Mouse (Mus musculus) limb, embryonic 14.5 days (tissue): ENCODE data around the gene Id2. TPM values are rescaled to one million over a fixed set of nuclear protein-coding genes. Genes with fewer than 3 reads are reported as not detected.

Experiments
- ATAC-seq: fragments of 200-750 bp; cut with Nextera tagmentation; 2 replicates; pipeline ENCODE4 v1.8.0; 2017; ENCODE audit warnings: low read depth, moderate number of reproducible peaks, moderate TSS enrichment; ENCODE audit not compliant: low FRiP score
- DNase-seq: peaks from one replicate; pipeline ENCODE4 v3.0.0-alpha.2; 2015; ENCODE audit warnings: low spot score
- H3K27ac ChIP-seq: fragments of 300-500 bp; sonication (generic); replicated peaks from 2 replicates; pipeline ENCODE4 v1.5.1; 2014; ENCODE audit warnings: low read depth, mild to moderate bottlenecking, low read length, moderate library complexity, mixed read lengths
- H3K27me3 ChIP-seq: fragments of 300-500 bp; sonication (generic); 2 replicates; pipeline ENCODE4 v1.6.1; 2014; ENCODE audit warnings: low read length, mixed read lengths; ENCODE audit not compliant: control insufficient read depth, insufficient read depth
- H3K36me3 ChIP-seq: fragments of 300-500 bp; sonication (generic); 2 replicates; pipeline ENCODE4 v1.6.1; 2014; ENCODE audit warnings: mild to moderate bottlenecking, low read length, moderate library complexity, mixed read lengths; ENCODE audit not compliant: control insufficient read depth, insufficient read depth
- H3K4me1 ChIP-seq: fragments of 300-500 bp; sonication (generic); 2 replicates; pipeline ENCODE4 v1.6.1; 2014; ENCODE audit warnings: antibody characterized with exemption, low read length, mixed read lengths; ENCODE audit not compliant: control insufficient read depth, insufficient read depth
- H3K4me2 ChIP-seq: fragments of 300-500 bp; sonication (generic); replicated peaks from 2 replicates; pipeline ENCODE4 v1.6.1; 2014; ENCODE audit warnings: low read depth, mild to moderate bottlenecking, low read length, moderate library complexity; ENCODE audit not compliant: severe bottlenecking
- H3K4me3 ChIP-seq: fragments of 300-500 bp; sonication (generic); replicated peaks from 2 replicates; pipeline ENCODE4 v1.5.1; 2014; ENCODE audit warnings: low read length
- H3K9ac ChIP-seq: fragments of 300-500 bp; sonication (generic); 2 replicates; pipeline ENCODE4 v1.6.1; 2014; ENCODE audit warnings: mild to moderate bottlenecking, low read depth, low read length, moderate library complexity; ENCODE audit not compliant: severe bottlenecking
- H3K9me3 ChIP-seq: fragments of 300-500 bp; sonication (generic); 2 replicates; pipeline ENCODE4 v1.6.1; 2016; ENCODE audit warnings: low read length; ENCODE audit not compliant: control insufficient read depth
- POLR2A ChIP-seq: fragments of 200-500 bp; IDR thresholded peaks from 2 replicates; pipeline ENCODE4 v1.8.0; 2012; ENCODE audit warnings: inconsistent platforms, mild to moderate bottlenecking, moderate library complexity, borderline replicate concordance; ENCODE audit not compliant: insufficient read depth, insufficient read length; ENCODE audit errors: extremely low read depth
- WGBS: fragments of 180-500 bp; shearing (Covaris S2); extraction: QIAGEN DNeasy Blood & Tissue Kit; methylation state at CpG from one replicate; pipeline ENCODE4 v1.1.7; 2014; 5-methylcytosine and 5-hydroxymethylcytosine counted together
- polyA plus RNA-seq, 2 experiments: library from polyadenylated mRNA; depleted of rRNA in 1 of 2; stranded (reverse) in 1 of 2; unstranded in 1 of 2; fragments of >200 nt; fragmentation: Nextera tagmentation in 1 of 2; extraction: Ambion mirVana in 1 of 2; gene quantifications; 2 replicates each; pipeline versions ENCODE4 v1.2.1 to v1.2.3; 2012 to 2014

Gene Id2
- polyA plus RNA-seq, 2 experiments = 165 to 317 TPM

- H3K27ac ChIP-seq = no peak overlapping the region
- no peaks in the 10 kb centered on the region for H3K36me3 ChIP-seq
- WGBS = 75% methylated on average over 6 of the region's 6 CpGs
- no peak overlapping the region for H3K4me2 ChIP-seq
- ATAC-seq = no peak
- no peak for TF ChIP-seq POLR2A
- H3K4me3 ChIP-seq = no peak overlapping the region
- DNase-seq = no peak
- H3K27me3 ChIP-seq = no peaks in the 10 kb centered on the region
- no peak overlapping the region for H3K9ac ChIP-seq
- no peaks in the 10 kb centered on the region for H3K4me1 ChIP-seq
- H3K9me3 ChIP-seq = no peaks in the 10 kb centered on the region
Observed at GRCm38 (mm10) chr12:25140115-25140514, 43.2 kb upstream of the Id2 start.

DNA sequence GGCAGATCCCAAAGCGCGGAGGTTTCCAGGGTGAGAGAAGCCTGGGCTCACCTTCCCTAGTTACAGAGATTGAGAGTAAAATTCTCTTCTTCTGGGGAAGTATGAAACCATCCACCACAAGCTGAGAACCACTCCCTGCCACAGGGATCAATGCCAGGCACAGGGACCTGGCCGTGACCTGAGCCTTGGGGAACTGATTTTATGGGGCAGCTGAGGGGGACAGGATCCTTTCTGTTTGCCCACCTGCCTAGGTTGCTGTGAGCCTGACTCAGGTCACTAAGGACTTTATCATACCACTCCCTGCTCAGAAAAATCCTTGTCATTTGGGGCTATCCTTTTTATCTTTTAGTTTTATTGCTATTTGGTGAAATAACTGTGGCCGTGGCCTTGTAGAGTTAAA, 41.7 kb upstream of the Id2 start:
- H3K4me3 ChIP-seq = no peak overlapping the region
- H3K36me3 ChIP-seq = no peaks in the 10 kb centered on the region
- no peak overlapping the region for H3K27ac ChIP-seq
- TF ChIP-seq POLR2A = no peak
- ATAC-seq = no peak
- H3K27me3 ChIP-seq = no peaks in the 10 kb centered on the region
- WGBS = 80% methylated on average over 4 of the region's 4 CpGs
- H3K4me2 ChIP-seq = no peak overlapping the region
- H3K9ac ChIP-seq = no peak overlapping the region
- no peaks in the 10 kb centered on the region for H3K9me3 ChIP-seq
- DNase-seq = no peak
- H3K4me1 ChIP-seq = no peaks in the 10 kb centered on the region

- Histone ChIP-seq H3K36me3 (no peaks in the 10 kb centered on the region), H3K4me1 (peaks cover 4% of the 10 kb centered on the region), H3K4me2 (no peak overlapping the region), H3K4me3 (no peak overlapping the region), H3K9ac (no peak overlapping the region), H3K27me3 (no peaks in the 10 kb centered on the region), H3K9me3 (no peaks in the 10 kb centered on the region), H3K27ac (no peak overlapping the region)
- no peak for TF ChIP-seq POLR2A
- no peak for DNase-seq
- 80% methylated on average over 12 of the region's 12 CpGs for WGBS
- ATAC-seq = no peak
Observed at GRCm38 (mm10) chr12:25132046-25132445, 35.1 kb upstream of the Id2 start.

DNA sequence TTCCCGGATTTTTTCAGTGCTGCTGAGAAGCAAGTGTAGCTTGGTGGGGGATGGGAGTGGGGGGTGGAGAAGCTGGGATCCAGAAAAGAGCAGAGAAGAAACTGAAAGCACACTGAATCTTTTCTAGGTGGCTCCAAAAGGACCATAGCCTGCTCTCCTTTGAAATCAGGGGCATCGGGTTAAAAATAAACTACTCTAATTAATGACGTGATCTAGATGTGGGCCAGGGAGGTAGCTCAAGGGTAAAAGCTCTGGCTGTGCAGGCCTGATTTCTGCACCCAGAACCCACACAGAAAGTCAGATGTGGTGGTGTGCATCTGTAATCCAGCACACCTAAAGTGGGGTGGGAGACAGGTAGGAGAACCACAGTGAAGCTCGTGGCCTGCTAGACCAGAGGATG, 30.7 kb upstream of the Id2 start:
- ATAC-seq (no peak), DNase-seq (no peak)
- Histone ChIP-seq H3K4me1 (peaks cover 35% of the 10 kb centered on the region), H3K9ac (no peak overlapping the region), H3K9me3 (no peaks in the 10 kb centered on the region; the same call in 1 of the 2 replicates), H3K4me2 (no peak overlapping the region), H3K27me3 (no peaks in the 10 kb centered on the region), H3K4me3 (no peak overlapping the region), H3K36me3 (no peaks in the 10 kb centered on the region), H3K27ac (0 out of 2 replicates have a peak overlapping the region, but pooled peaks have one; percentile 20)
- WGBS = 48% methylated on average over 4 of the region's 4 CpGs
- no peak for TF ChIP-seq POLR2A

DNA sequence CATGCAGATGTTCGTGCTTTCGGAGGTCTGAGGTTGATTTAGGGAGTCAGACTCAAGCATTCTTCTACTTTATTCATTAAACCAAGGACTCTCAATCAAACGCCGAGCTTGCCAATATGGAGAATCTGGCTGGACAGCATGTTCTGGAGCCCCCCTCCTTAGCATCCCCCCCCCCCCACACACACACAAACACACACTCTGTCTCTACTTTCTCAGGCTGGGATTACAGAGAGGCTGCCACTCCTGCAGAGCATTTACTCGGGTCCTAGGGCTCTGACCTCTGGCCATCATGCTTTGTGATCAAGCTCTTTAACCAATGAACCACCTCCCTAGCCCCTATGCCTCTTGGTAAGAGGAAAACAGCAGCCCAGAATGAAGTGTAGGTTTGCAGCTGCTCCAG, 29.3 kb upstream of the Id2 start:
- ATAC-seq = no peak
- no peak overlapping the region for H3K4me3 ChIP-seq
- no peaks in the 10 kb centered on the region; the same call in 1 of the 2 replicates for H3K9me3 ChIP-seq
- H3K27me3 ChIP-seq = no peaks in the 10 kb centered on the region
- no peak overlapping the region for H3K4me2 ChIP-seq
- 72% methylated on average over 5 of the region's 5 CpGs for WGBS
- H3K9ac ChIP-seq = no peak overlapping the region
- peaks cover 35% of the 10 kb centered on the region for H3K4me1 ChIP-seq
- no peaks in the 10 kb centered on the region for H3K36me3 ChIP-seq
- H3K27ac ChIP-seq = no peak overlapping the region
- TF ChIP-seq POLR2A = no peak
- DNase-seq = no peak
